Mouse (Mus musculus) layer of hippocampus, adult 9-11 months (tissue): ENCODE measurements around the gene F12.

Experiments used
- DNase-seq: peaks from one replicate; pipeline ENCODE4 v3.0.0; 2022

F12 gene

GRCm38 (mm10) chr13:55412643-55413307 lies 13.8 kb downstream of the F12 start:
- DNase-seq, result no peak

- no peak for DNase-seq
Observed at GRCm38 (mm10) chr13:55411826-55412225, 14.8 kb downstream of the F12 start.

GRCm38 (mm10) chr13:55408546-55409120 lies 18.0 kb downstream of the F12 start:
- DNase-seq, result no peak

- no peak for DNase-seq
Observed at GRCm38 (mm10) chr13:55407341-55407740, 19.3 kb downstream of the F12 start.

GRCm38 (mm10) chr13:55405783-55406390 lies 20.7 kb downstream of the F12 start:
- DNase-seq, result no peak

- peak; percentile 68 for DNase-seq
Observed at GRCm38 (mm10) chr13:55404853-55405782, 21.5 kb downstream of the F12 start.

GRCm38 (mm10) chr13:55403935-55404852 lies 22.4 kb downstream of the F12 start:
- peak; percentile 54 for DNase-seq

- no peak for DNase-seq
Observed at GRCm38 (mm10) chr13:55403266-55403665, 23.3 kb downstream of the F12 start.

- DNase-seq, result no peak
Observed at GRCm38 (mm10) chr13:55400039-55400346, 26.6 kb downstream of the F12 start.

GRCm38 (mm10) chr13:55399300-55400038 lies 27.1 kb downstream of the F12 start:
- no peak for DNase-seq

GRCm38 (mm10) chr13:55398088-55398487 lies 28.5 kb downstream of the F12 start, which contains the start of gene Slc34a1:
Gene Slc34a1 (plus strand): TSS chr13:55398187.
- DNase-seq, result no peak

GRCm38 (mm10) chr13:55392933-55393332 lies 33.7 kb downstream of the F12 start:
- no peak for DNase-seq

- no peak for DNase-seq
Observed at GRCm38 (mm10) chr13:55391626-55392029, 35.0 kb downstream of the F12 start.

- no peak for DNase-seq
Observed at GRCm38 (mm10) chr13:55390644-55391043, 35.9 kb downstream of the F12 start.

GRCm38 (mm10) chr13:55381790-55382189 lies 44.8 kb downstream of the F12 start:
- DNase-seq, result peak; percentile 90

- DNase-seq, result no peak
Observed at GRCm38 (mm10) chr13:55378907-55379580, 47.5 kb downstream of the F12 start.

GRCm38 (mm10) chr13:55375877-55376276 lies 50.7 kb downstream of the F12 start:
- DNase-seq, result no peak

GRCm38 (mm10) chr13:55374206-55374924 lies 52.2 kb downstream of the F12 start:
- DNase-seq, result no peak

GRCm38 (mm10) chr13:55371740-55372139 lies 54.9 kb downstream of the F12 start:
- no peak for DNase-seq

- peak; percentile 88 for DNase-seq
Observed at GRCm38 (mm10) chr13:55371007-55371681, 55.4 kb downstream of the F12 start.
